Mouse (Mus musculus) heart, embryonic 12.5 days (tissue): ENCODE measurements around the gene Stx2. TPM values are rescaled to one million over a fixed set of nuclear protein-coding genes. Genes with fewer than 3 reads are reported as not detected.

Experiments used
- ATAC-seq: fragments of 200-750 bp; cut with Nextera tagmentation; 2 replicates; pipeline ENCODE4 v1.8.0; 2017; ENCODE audit warnings: moderate TSS enrichment, moderate library complexity; ENCODE audit not compliant: insufficient number of reproducible peaks, low FRiP score
- H3K27ac ChIP-seq: fragments of 300-500 bp; sonication (generic); 2 replicates; pipeline ENCODE4 v1.5.1; 2016; ENCODE audit warnings: mild to moderate bottlenecking, moderate library complexity; ENCODE audit not compliant: poor library complexity, severe bottlenecking
- H3K27me3 ChIP-seq: fragments of 300-500 bp; sonication (generic); replicated peaks from 2 replicates; pipeline ENCODE4 v1.6.1; 2016; ENCODE audit warnings: mild to moderate bottlenecking, moderate library complexity
- H3K36me3 ChIP-seq: fragments of 300-500 bp; sonication (generic); 2 replicates; pipeline ENCODE4 v1.6.1; 2016; ENCODE audit warnings: mild to moderate bottlenecking, moderate library complexity
- H3K4me1 ChIP-seq: fragments of 300-500 bp; sonication (generic); replicated peaks from 2 replicates; pipeline ENCODE4 v1.6.1; 2016; ENCODE audit warnings: mild to moderate bottlenecking
- H3K4me2 ChIP-seq: fragments of 300-500 bp; sonication (generic); 2 replicates; pipeline ENCODE4 v1.6.1; 2016; ENCODE audit warnings: mild to moderate bottlenecking, moderate library complexity
- H3K4me3 ChIP-seq: fragments of 300-500 bp; sonication (generic); 2 replicates; pipeline ENCODE4 v1.5.1; 2016; ENCODE audit warnings: mild to moderate bottlenecking
- H3K9ac ChIP-seq: fragments of 300-500 bp; sonication (generic); 2 replicates; pipeline ENCODE4 v1.6.1; 2016; ENCODE audit warnings: mild to moderate bottlenecking, moderate library complexity
- H3K9me3 ChIP-seq: fragments of 300-500 bp; sonication (generic); replicated peaks from 2 replicates; pipeline ENCODE4 v1.6.1; 2016; ENCODE audit warnings: mild to moderate bottlenecking, moderate library complexity
- WGBS: fragments of 180-500 bp; shearing (Covaris S2); methylation state at CpG from one replicate; pipeline ENCODE4 v1.1.7; 2016; 5-methylcytosine and 5-hydroxymethylcytosine counted together
- polyA plus RNA-seq: library from polyadenylated mRNA; unstranded; fragments of >200 nt; fragmentation: Nextera tagmentation; extraction: Ambion mirVana; gene quantifications from 2 replicates; pipeline ENCODE4 v1.2.1, GENCODE M21; 2016

Gene Stx2
- polyA plus RNA-seq, 1 experiment from 2014 or later: 21.3 TPM

DNA sequence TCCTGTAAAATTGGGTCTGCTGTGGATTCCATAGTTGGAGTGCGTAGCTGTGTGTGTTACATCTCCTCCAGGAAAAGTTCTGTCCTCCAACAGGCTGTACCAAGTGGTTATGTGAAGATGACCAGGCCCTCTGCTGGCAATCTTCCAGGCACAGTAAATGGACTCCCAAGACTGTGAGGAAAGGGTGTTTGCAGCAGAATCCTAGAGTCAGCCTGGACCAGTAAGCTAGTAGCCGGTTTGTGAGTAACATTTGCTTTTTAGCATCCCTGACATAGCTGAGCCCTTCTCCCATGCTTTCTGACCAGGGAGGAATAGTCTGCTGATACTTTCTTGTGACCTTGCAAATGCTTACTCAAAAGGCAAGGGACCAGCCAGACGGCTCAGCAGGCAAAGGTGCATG is 17.8 kb upstream of the Stx2 start:
- ATAC-seq: no peak
- H3K36me3 ChIP-seq: peaks cover 38% of the 10 kb centered on the region
- WGBS: 85% methylated on average over 3 of the region's 3 CpGs
- H3K27ac ChIP-seq: no peak overlapping the region
- peaks cover 11% of the 10 kb centered on the region for H3K4me1 ChIP-seq
- H3K9me3 ChIP-seq: no peaks in the 10 kb centered on the region
- no peaks in the 10 kb centered on the region for H3K27me3 ChIP-seq
- no peak overlapping the region for H3K4me3 ChIP-seq
- H3K4me2 ChIP-seq: no peak overlapping the region
- H3K9ac ChIP-seq: no peak overlapping the region

DNA sequence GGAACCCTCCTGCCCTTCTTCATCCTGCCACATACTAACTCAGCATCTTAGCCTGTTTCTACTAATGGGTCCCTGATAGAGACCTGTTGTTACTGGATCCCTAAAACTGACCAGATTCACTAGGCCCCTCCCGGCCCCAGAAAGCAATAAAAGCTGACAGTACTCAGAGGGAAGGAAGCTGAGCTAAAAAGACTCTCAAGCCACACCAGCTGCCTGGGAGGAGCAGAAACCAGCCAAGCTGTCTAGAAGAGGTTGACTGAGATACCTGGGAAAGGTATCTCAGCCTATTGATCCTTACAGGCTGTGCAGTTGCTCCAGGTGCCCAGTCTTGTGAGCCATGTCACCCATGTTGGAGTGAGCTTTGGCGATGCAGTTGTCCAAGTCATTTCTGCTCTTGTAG is 17.4 kb upstream of the Stx2 start:
- no peak overlapping the region for H3K4me2 ChIP-seq
- 91% methylated on average over 2 of the region's 2 CpGs for WGBS
- H3K9ac ChIP-seq: no peak overlapping the region
- H3K4me3 ChIP-seq: no peak overlapping the region
- no peak for ATAC-seq
- peaks cover 38% of the 10 kb centered on the region for H3K36me3 ChIP-seq
- H3K27me3 ChIP-seq: no peaks in the 10 kb centered on the region
- no peak overlapping the region for H3K27ac ChIP-seq
- H3K9me3 ChIP-seq: no peaks in the 10 kb centered on the region
- peaks cover 12% of the 10 kb centered on the region for H3K4me1 ChIP-seq

DNA sequence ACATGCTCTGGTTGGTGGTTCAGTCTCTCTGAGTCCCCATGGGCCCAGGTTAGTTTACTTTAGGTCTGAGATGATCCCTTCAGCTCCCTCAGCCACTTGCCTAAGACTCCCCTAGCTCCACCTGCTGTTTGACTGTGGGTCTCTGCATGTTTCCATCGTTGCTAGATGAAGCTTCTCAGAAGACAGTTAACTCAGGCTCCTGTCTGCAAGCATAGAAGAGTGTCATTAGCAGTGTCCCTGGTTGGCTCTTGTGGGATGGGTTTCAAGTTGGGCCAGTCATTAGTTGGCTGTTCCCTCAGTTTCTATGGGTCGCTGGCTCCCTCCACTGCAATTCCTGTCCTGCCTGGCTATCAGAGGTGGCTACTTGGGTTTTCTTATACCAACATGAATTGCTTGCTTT is 16.7 kb upstream of the Stx2 start:
- peaks cover 38% of the 10 kb centered on the region for H3K36me3 ChIP-seq
- no peak overlapping the region for H3K4me2 ChIP-seq
- H3K27me3 ChIP-seq: no peaks in the 10 kb centered on the region
- no peak overlapping the region for H3K27ac ChIP-seq
- WGBS: 44% methylated on average over 2 of the region's 2 CpGs
- H3K4me3 ChIP-seq: no peak overlapping the region
- peaks cover 12% of the 10 kb centered on the region for H3K4me1 ChIP-seq
- no peak overlapping the region for H3K9ac ChIP-seq
- no peak for ATAC-seq
- no peaks in the 10 kb centered on the region for H3K9me3 ChIP-seq

DNA sequence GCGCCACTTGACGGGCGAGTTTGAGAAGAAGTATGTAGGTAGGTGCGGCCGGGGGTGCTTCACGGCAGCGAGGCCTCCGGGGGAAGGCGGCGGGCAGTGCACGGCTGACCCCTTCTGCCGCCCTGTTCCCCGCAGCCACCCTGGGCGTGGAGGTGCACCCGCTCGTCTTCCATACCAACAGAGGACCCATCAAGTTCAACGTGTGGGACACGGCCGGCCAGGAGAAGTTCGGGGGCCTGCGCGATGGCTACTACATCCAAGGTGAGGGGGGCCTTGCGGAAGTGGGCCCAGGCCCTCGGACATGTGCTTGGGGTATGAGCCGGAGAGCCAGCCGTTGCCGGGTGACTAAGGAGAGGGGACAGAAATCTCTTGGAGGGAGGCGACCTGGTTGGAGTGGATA is 12.4 kb upstream of the Stx2 start:
- peak overlapping the region; percentile 95 for H3K4me2 ChIP-seq
- H3K9ac ChIP-seq: peak overlapping the region; percentile 94
- H3K4me1 ChIP-seq: peaks cover 16% of the 10 kb centered on the region
- peaks cover 33% of the 10 kb centered on the region for H3K36me3 ChIP-seq
- 2% methylated on average over 28 of the region's 28 CpGs for WGBS
- peak overlapping the region; percentile 94 for H3K27ac ChIP-seq
- H3K27me3 ChIP-seq: no peaks in the 10 kb centered on the region
- ATAC-seq: 0 out of 2 replicates have a peak, but pooled peaks have one; percentile 9
- peak overlapping the region; percentile 83 for H3K4me3 ChIP-seq
- H3K9me3 ChIP-seq: no peaks in the 10 kb centered on the region

DNA sequence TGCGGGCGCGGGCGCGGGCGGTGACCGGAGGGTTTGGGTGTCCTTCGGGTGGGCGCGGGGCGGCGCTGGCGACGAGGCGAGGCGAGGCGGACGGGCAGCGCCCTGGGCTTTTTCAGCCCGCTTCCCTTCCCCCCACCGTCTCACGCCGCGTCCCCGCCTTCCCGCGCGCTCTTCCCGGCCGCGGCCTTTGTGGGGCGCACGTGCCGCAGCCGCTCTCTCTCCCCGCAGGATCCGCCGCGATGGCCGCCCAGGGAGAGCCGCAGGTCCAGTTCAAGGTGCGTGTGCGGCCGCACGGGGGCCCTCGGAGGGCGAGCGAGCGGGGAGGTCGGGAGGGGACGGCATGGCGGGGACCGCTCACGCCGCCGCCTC is 11.9 kb upstream of the Stx2 start:
- Histone ChIP-seq H3K4me3 (peak overlapping the region; percentile 83), H3K9ac (peak overlapping the region; percentile 94), H3K9me3 (no peaks in the 10 kb centered on the region), H3K4me2 (peak overlapping the region; percentile 95), H3K4me1 (peaks cover 16% of the 10 kb centered on the region), H3K27me3 (no peaks in the 10 kb centered on the region), H3K36me3 (peaks cover 28% of the 10 kb centered on the region), H3K27ac (peak overlapping the region; percentile 94)
- peak; percentile 82 for ATAC-seq
- WGBS: under 1% methylated on average over 55 of the region's 56 CpGs

DNA sequence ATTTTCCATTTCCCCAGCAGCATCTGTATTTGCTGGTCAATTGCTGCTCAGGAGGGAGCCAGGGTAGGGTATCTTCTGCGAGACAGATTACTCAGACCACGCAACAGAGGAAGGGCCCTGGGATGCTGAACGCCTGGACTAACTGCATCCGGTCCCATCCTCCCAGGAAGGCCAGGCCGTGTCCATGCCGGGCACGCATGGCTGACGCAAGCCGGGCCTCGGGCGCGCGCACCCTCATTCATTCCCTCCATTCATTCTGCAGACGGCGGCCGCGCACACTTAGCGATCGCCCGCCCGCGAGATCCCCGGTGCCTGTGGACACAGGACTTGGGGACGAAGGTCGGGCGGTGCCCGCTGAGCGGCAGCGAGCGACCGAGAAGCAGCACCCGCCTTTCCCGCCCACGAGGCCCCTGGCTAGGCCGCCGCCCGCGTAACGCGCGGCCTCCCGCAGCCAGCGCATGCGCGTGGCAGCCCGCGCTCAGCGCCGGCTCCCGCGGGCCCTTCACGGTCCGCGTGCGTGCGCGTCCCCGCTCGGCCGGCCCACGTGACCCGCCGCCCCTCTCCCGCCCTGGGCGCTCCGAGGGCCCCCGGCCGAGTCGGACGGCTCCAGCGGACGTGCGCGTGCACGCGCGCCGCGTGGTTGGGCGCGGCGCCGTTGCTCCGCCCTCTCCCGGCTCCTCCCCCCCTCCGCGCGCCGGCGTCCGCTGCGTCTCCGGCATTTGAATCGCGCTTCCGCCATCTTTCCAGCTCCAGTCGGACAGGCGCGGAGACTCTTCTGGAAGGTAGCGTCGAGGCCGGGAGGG is 11.3 kb upstream of the Stx2 start, which contains the start of gene Ran:
TSS of gene Ran (plus strand) at position 573 of the 803 bp plus-strand sequence.
- Histone ChIP-seq H3K27me3 (no peaks in the 10 kb centered on the region), H3K4me1 (peaks cover 16% of the 10 kb centered on the region), H3K9me3 (no peaks in the 10 kb centered on the region), H3K36me3 (peaks cover 22% of the 10 kb centered on the region), H3K27ac (peak within 1 kb of the TSS; percentile 94), H3K4me3 (peak within 1 kb of the TSS; percentile 83), H3K4me2 (peak within 1 kb of the TSS; percentile 95), H3K9ac (peak within 1 kb of the TSS; percentile 94)
- ATAC-seq: peak; percentile 95
- under 1% methylated on average over 101 of the region's 102 CpGs for WGBS

DNA sequence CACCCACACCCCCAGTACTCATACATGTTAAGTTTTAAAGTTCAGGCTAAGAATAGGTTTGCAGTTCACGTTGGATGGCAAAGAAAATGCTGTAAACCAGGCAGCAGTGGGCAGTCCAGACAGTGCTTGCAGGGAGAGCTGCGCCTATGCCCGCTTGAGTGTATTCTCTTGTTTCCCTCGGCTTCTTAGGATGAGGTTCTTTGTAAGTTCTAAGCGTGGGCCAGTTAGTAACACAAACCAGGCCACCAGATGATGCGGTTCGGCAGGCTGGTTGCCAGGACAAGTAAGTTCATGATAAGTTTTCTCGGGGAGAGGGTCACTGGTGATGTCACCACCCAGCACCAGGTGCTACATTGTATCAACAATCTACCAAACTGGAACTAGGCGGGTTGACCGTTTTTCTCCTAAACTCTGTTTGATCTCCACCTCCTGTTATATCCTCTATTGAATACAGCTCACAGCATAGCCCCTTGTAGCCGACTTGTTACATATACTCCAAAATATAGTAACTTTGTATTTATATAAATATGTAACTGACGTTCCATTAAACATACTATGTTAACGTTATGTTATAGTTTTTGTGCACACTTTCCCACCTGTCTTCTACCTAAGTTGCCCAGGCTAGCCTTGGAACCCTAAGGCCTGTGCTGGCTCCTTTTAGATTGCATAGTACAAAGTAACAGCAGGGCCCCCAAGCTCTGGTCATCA is 10.6 kb upstream of the Stx2 start:
- ATAC-seq: no peak
- 74% methylated on average over 13 of the region's 13 CpGs for WGBS
- H3K9ac ChIP-seq: peak overlapping the region; percentile 81
- no peaks in the 10 kb centered on the region for H3K9me3 ChIP-seq
- peak overlapping the region; percentile 83 for H3K4me3 ChIP-seq
- peaks cover 17% of the 10 kb centered on the region for H3K36me3 ChIP-seq
- H3K4me2 ChIP-seq: peak overlapping the region; percentile 71
- H3K4me1 ChIP-seq: peaks cover 16% of the 10 kb centered on the region
- H3K27ac ChIP-seq: peak overlapping the region; percentile 91
- no peaks in the 10 kb centered on the region for H3K27me3 ChIP-seq

DNA sequence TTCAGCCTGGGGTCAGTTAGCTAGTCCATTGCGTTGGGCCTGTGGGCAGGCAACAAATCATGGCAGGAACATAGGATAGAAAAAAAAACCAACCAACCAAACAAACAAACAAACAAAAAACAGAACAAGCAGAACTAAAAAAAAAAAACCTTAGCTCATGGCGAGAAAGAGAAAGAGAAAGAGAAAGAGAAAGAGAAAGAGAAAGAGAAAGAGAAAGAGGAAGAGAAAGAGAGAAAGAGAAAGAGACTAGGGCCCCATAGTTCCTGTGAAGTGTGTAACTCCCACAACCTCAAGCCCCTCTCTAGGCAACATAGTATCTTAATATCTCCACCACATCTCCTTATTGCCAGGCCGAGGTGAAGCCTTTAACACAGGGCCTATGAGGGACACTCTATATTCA is 8.0 kb upstream of the Stx2 start:
- no peaks in the 10 kb centered on the region for H3K9me3 ChIP-seq
- H3K4me3 ChIP-seq: no peak overlapping the region
- ATAC-seq: no peak
- 85% methylated on average over 3 of the region's 3 CpGs for WGBS
- no peak overlapping the region for H3K27ac ChIP-seq
- no peak overlapping the region for H3K9ac ChIP-seq
- H3K27me3 ChIP-seq: no peaks in the 10 kb centered on the region
- H3K36me3 ChIP-seq: no peaks in the 10 kb centered on the region
- H3K4me1 ChIP-seq: peaks cover 8% of the 10 kb centered on the region; the same call in 1 of the 2 replicates
- no peak overlapping the region for H3K4me2 ChIP-seq

DNA sequence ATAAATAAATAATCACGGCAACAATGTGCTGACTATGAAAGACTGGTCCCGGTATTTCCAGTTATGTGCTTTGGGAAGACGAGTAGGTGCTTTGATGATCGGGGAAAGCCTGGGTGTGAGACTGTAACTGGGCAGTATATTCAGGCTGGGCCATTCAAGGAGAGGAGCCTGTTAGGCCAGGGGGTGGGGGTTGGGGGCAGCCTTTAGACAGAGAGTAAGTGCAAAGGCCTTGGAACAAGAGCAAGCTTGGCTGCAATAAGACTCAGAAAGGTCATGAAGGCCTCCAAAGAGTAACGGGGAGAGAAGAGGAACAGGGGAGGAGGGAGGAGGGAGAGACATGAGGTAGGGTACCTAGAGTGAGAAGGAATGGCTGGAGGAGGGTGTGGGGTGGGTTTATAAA is 7.2 kb upstream of the Stx2 start:
- no peak overlapping the region for H3K4me3 ChIP-seq
- H3K4me1 ChIP-seq: 0 out of 2 replicates have a peak, but pooled peaks cover 4% of the 10 kb centered on the region
- no peak for ATAC-seq
- H3K9ac ChIP-seq: no peak overlapping the region
- no peak overlapping the region for H3K27ac ChIP-seq
- no peaks in the 10 kb centered on the region for H3K27me3 ChIP-seq
- no peaks in the 10 kb centered on the region for H3K36me3 ChIP-seq
- no peaks in the 10 kb centered on the region for H3K9me3 ChIP-seq
- H3K4me2 ChIP-seq: no peak overlapping the region
- WGBS: 83% methylated on average over 5 of the region's 5 CpGs

DNA sequence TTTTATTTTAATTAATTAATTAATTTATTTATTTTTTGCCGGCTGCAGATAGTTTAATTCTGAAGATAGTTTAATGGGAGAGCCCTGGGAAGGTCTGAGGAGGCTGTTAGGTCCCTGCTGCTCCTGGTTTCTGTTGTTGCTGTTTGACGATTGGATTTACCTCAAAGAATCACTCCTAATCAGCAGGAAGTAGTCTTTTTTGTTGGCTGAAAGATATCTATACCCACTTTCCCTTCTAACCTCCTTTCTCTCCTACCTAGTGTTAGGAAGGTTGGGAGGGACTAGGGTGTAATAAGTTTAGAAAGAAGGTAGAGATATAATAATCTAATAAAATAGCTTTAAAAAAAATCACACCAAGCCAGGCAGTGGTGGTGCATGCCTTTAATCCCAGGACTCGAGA is 6.6 kb upstream of the Stx2 start:
- H3K27ac ChIP-seq: no peak overlapping the region
- H3K27me3 ChIP-seq: no peaks in the 10 kb centered on the region
- no peak for ATAC-seq
- H3K4me2 ChIP-seq: no peak overlapping the region
- H3K36me3 ChIP-seq: no peaks in the 10 kb centered on the region
- H3K4me3 ChIP-seq: no peak overlapping the region
- H3K4me1 ChIP-seq: 0 out of 2 replicates have a peak, but pooled peaks cover 4% of the 10 kb centered on the region
- 67% methylated on average over 3 of the region's 3 CpGs for WGBS
- no peak overlapping the region for H3K9ac ChIP-seq
- no peaks in the 10 kb centered on the region for H3K9me3 ChIP-seq

DNA sequence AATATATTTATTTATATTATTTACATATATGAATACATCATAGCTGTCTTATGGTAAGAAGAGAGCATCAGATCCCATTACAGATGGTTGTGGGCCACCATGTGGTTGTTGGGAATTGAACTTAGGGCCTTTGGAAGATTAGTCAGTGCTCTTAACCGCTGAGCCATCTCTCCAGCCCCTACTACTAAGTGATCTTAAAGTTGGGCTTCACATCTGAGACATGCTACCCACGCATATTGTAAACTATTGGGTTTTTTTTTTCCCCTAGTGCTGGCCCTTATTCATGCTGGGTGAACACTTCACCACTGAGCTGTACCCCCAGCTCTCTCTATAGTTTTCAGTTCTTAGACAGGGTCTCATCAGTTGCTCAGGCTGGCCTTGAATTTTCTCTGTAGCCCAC is 2.6 kb upstream of the Stx2 start:
- Histone ChIP-seq H3K9ac (no peak overlapping the region), H3K4me3 (no peak overlapping the region), H3K36me3 (no peaks in the 10 kb centered on the region), H3K4me1 (peaks cover 21% of the 10 kb centered on the region), H3K9me3 (no peaks in the 10 kb centered on the region), H3K27ac (no peak overlapping the region), H3K4me2 (no peak overlapping the region), H3K27me3 (no peaks in the 10 kb centered on the region)
- no peak for ATAC-seq
- WGBS: 85% methylated on average over 2 of the region's 2 CpGs
